Mouse (Mus musculus) myocyte (in vitro differentiated cells): ENCODE measurements around the gene Dse. TPM values are rescaled to one million over a fixed set of nuclear protein-coding genes. Genes with fewer than 3 reads are reported as not detected.

Experiments
- H3K27me3 ChIP-seq: one replicate; pipeline ENCODE4 v1.6.1; 2011; ENCODE audit not compliant: control insufficient read depth, insufficient read depth, insufficient read length
- H3K36me3 ChIP-seq: one replicate; pipeline ENCODE4 v1.6.1; 2011; ENCODE audit not compliant: control insufficient read depth, insufficient read depth
- H3K4me2 ChIP-seq: one replicate; pipeline ENCODE4 v1.6.1; 2011; ENCODE audit warnings: low read depth, control low read depth
- H3K4me3 ChIP-seq: one replicate; pipeline ENCODE4 v1.5.1; 2011; ENCODE audit warnings: mild to moderate bottlenecking, control low read depth, moderate library complexity
- H3K79me2 ChIP-seq: one replicate; pipeline ENCODE4 v1.6.1; 2011; ENCODE audit not compliant: control insufficient read depth, insufficient read depth
- H3ac ChIP-seq: one replicate; pipeline ENCODE4 v1.6.1; 2011; ENCODE audit not compliant: control insufficient read depth, insufficient read length
- CEBPB ChIP-seq: IDR thresholded peaks from 2 replicates; pipeline ENCODE4 v1.6.1; 2011; ENCODE audit warnings: mild to moderate bottlenecking, moderate library complexity; ENCODE audit not compliant: poor library complexity, insufficient read depth, severe bottlenecking
- E2F4 ChIP-seq: IDR thresholded peaks from one replicate; pipeline ENCODE4 v1.6.1; 2011; ENCODE audit warnings: mild to moderate bottlenecking, control low read depth, moderate library complexity; ENCODE audit not compliant: insufficient read depth
- MAX ChIP-seq: IDR thresholded peaks from one replicate; pipeline ENCODE4 v1.6.1; 2011; ENCODE audit warnings: low read depth, mild to moderate bottlenecking, control low read depth
- MYOD1 ChIP-seq, 3 experiments: IDR thresholded peaks; one replicate each; pipeline ENCODE4 v1.6.1; 2011; ENCODE audit warnings: control low read depth in 2 of 3, low read depth in 2 of 3, mild to moderate bottlenecking in 2 of 3, moderate library complexity in 1 of 3; ENCODE audit not compliant: insufficient read length in 2 of 3, control insufficient read depth in 1 of 3
- MYOG ChIP-seq, 3 experiments: IDR thresholded peaks; one replicate each; pipeline ENCODE4 v1.6.1; 2011; ENCODE audit warnings: control low read depth in 2 of 3, low read depth in 2 of 3, mild to moderate bottlenecking in 2 of 3; ENCODE audit not compliant: insufficient read length in 2 of 3, control insufficient read depth in 1 of 3, insufficient read depth in 1 of 3
- POLR2A ChIP-seq: IDR thresholded peaks from one replicate; pipeline ENCODE4 v1.6.1; 2011; ENCODE audit warnings: low read depth, mild to moderate bottlenecking, control low read depth, moderate library complexity; ENCODE audit not compliant: insufficient read length
- POLR2AphosphoS2 ChIP-seq: IDR thresholded peaks from one replicate; pipeline ENCODE4 v1.6.1; 2011; ENCODE audit warnings: low read depth, control low read depth; ENCODE audit not compliant: insufficient read length
- REST ChIP-seq: IDR thresholded peaks from one replicate; pipeline ENCODE4 v1.6.1; 2011; ENCODE audit warnings: mild to moderate bottlenecking, control low read depth, moderate library complexity; ENCODE audit not compliant: insufficient read depth, insufficient read length
- SRF ChIP-seq: IDR thresholded peaks from one replicate; pipeline ENCODE4 v1.6.1; 2011; ENCODE audit warnings: low read depth; ENCODE audit not compliant: control insufficient read depth, insufficient read length
- TCF12 ChIP-seq: IDR thresholded peaks from one replicate; pipeline ENCODE4 v1.6.1; 2011; ENCODE audit warnings: mild to moderate bottlenecking, control low read depth; ENCODE audit not compliant: poor library complexity, insufficient read depth, severe bottlenecking
- TCF3 ChIP-seq: IDR thresholded peaks from one replicate; pipeline ENCODE4 v1.6.1; 2011; ENCODE audit warnings: low read depth, control low read depth; ENCODE audit not compliant: insufficient read length
- USF1 ChIP-seq: IDR thresholded peaks from one replicate; pipeline ENCODE4 v1.6.1; 2011; ENCODE audit warnings: low read depth, mild to moderate bottlenecking, control low read depth, moderate library complexity
- polyA plus RNA-seq: library from polyadenylated mRNA; unstranded; fragments of >200 nt; fragmentation: generic; extraction: Trizol; gene quantifications from one replicate; pipeline ENCODE4 v1.2.1, GENCODE M21; 2012; ENCODE audit warnings: missing spikeins

Gene Dse
- polyA plus RNA-seq, 1 experiment: 7.6 TPM

DNA sequence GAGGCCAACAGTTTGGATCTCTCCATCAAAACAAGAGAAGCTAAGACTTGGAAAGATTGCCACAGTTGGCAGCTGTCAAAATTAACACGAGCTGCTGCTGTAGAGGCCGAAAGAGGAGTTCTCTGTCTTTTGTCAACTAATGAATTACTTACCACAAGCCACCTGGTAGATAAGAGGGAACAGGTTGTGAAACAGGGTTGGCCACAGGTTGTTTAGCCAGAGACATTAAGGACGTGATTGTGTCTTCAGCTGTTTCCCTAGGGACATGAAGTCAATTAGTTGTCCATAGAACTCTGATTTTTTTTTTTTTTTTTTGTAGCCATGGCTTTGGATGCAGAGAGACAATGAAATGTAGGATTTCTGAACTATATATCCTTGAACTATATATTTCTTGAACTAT, 90.4 kb downstream of the Dse start:
- H3K79me2 ChIP-seq: no peaks in the 10 kb centered on the region
- H3K4me3 ChIP-seq: no peak overlapping the region
- no peaks in the 10 kb centered on the region for H3K27me3 ChIP-seq
- H3ac ChIP-seq: no peak overlapping the region
- H3K4me2 ChIP-seq: no peak overlapping the region
- TF ChIP-seq REST (no peak), TCF12 (no peak), MAX (no peak), MYOD1 (IDR thresholded peaks at IDR 0.05; ENCODE audit: control insufficient read depth in 1 of 3, insufficient read length in 2 of 3, low read depth in 2 of 3) (no peak), MYOG (IDR thresholded peaks at IDR 0.05; ENCODE audit: control insufficient read depth in 1 of 3, insufficient read depth in 1 of 3, insufficient read length in 2 of 3, low read depth in 2 of 3) (no peak), USF1 (no peak), SRF (no peak), TCF3 (no peak), CEBPB (no peak)
- H3K36me3 ChIP-seq: no peaks in the 10 kb centered on the region

DNA sequence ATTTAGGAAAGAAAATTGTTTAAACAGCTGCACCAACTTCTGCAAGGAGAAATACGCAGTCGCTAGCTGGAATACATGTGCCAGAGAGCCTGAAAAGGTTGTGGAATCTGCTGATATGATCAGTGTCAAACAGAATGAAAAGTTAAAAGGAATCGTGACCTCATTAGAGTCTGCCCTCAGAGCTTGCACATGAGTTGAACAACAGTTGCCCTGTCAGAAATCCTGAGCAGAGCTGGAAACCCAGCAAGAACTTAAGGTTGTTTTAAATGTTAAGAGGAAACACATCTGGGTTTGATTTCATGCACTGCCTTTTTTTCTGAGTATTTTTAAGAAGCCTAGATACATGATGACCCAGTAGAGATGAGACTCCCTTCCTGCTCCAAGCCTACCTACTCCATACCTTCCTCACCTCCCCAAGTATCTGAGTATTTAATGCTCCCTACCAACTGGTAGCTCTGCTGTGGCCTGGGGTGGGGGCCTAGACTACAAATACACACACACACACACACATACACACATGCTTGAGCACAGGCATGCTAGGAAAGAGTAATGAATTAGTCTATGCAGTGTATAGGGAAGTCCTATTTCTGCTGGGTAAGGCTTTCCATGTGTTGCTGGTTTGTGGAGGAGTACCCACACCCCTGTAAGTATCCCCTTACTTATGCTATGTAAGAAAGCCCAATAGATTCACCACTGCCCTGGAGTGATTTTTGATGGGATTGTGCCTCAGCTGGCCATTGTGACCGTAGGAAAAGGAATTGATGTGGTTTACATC, 95.4 kb downstream of the Dse start:
- no peak overlapping the region for H3ac ChIP-seq
- no peaks in the 10 kb centered on the region for H3K79me2 ChIP-seq
- TF ChIP-seq SRF (no peak), MAX (no peak), MYOG (IDR thresholded peaks at IDR 0.05; ENCODE audit: control insufficient read depth in 1 of 3, insufficient read depth in 1 of 3, insufficient read length in 2 of 3, low read depth in 2 of 3) (no peak), MYOD1 (IDR thresholded peaks at IDR 0.05; ENCODE audit: control insufficient read depth in 1 of 3, insufficient read length in 2 of 3, low read depth in 2 of 3) (no peak), E2F4 (no peak), POLR2A (no peak), USF1 (no peak), TCF12 (no peak)
- no peaks in the 10 kb centered on the region for H3K36me3 ChIP-seq
- no peak overlapping the region for H3K4me3 ChIP-seq
- H3K4me2 ChIP-seq: no peak overlapping the region
- H3K27me3 ChIP-seq: no peaks in the 10 kb centered on the region

DNA sequence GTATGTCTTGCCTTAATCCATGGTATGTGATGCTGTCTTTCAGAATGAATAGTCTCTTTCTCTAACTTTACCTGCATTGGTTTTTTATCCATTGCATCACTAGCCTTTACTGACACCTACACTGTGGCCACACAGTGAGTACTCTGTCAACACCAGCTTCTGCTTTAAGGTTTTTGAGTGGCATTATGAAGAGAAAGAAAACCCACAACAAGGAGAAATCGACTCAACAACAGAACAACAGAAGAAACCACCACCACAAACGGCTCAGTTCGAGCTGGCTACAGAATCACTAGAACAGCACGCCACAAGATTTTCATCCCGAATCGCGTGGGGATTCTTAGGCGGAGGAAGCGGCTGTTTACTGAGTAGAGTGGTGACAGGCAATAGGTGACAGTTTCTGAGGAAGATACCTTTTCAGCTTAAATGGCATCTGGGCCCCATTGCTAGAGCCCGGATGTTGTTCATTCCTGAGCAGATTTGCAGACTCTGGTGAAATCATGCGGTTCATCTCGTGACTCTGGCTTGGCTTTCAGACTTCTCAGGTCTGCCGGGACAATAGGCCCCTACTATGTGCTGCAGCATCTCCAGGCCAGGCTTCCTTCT, 96.6 kb downstream of the Dse start:
- Histone ChIP-seq H3K4me3 (no peak overlapping the region), H3K36me3 (no peaks in the 10 kb centered on the region), H3ac (no peak overlapping the region), H3K4me2 (no peak overlapping the region), H3K27me3 (no peaks in the 10 kb centered on the region), H3K79me2 (no peaks in the 10 kb centered on the region)
- TF ChIP-seq SRF (no peak), TCF12 (no peak), REST (no peak), MYOD1 (IDR thresholded peaks at IDR 0.05; ENCODE audit: control insufficient read depth in 1 of 3, insufficient read length in 2 of 3, low read depth in 2 of 3) (no peak), MAX (no peak), TCF3 (no peak), CEBPB (no peak), E2F4 (no peak), POLR2AphosphoS2 (no peak), MYOG (IDR thresholded peaks at IDR 0.05; ENCODE audit: control insufficient read depth in 1 of 3, insufficient read depth in 1 of 3, insufficient read length in 2 of 3, low read depth in 2 of 3) (no peak), USF1 (no peak), POLR2A (no peak)

Other genes starting within 250 kb of the Dse start
- 83.6 TPM for gene Rwdd1, start 188.1 kb downstream of the Dse start, polyA plus RNA-seq
- gene Trappc3l, start 170.1 kb downstream of the Dse start, polyA plus RNA-seq: not detected
- gene Calhm4, start 163.4 kb downstream of the Dse start, polyA plus RNA-seq: not detected
- 0.08 TPM for gene Calhm5, start 111.2 kb downstream of the Dse start, polyA plus RNA-seq
- 0.05 TPM for gene Calhm6, start 79.7 kb downstream of the Dse start, polyA plus RNA-seq
- 26.4 TPM for gene Tspyl1, start 74.5 kb upstream of the Dse start, polyA plus RNA-seq
- 6.0 TPM for gene Tspyl4, start 89.7 kb upstream of the Dse start, polyA plus RNA-seq
- gene Col10a1, start 182.3 kb upstream of the Dse start, polyA plus RNA-seq: 0.08 TPM
- gene Nt5dc1, start 210.8 kb upstream of the Dse start, polyA plus RNA-seq: 4.0 TPM